Mouse (Mus musculus): ENCODE results near the gene Wasf2.

DNA sequence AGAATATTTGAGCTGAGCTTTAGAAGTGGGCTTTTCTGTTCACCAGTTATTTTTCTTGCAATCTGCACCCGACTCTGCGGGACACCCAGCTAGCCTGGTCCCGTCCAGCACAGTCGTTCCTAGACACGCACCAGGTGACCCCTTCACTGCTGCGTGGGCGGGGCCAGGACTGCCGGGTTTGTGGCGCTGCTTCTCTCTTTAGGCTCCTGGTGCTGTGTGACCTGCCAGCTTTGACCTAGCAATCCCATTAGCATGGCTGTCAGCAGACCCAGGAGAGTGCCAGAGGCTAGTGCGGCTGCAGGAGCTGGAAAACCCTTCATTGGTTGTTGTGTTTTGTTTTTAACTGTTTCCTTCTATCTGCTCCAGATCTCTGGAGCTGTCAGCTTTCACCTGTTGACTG lies 59.1 kb downstream of the Wasf2 start:
- TF ChIP-seq POLR2A (IDR thresholded peaks at IDR 0.05; ENCODE audit: low read depth, low read length), result no peak
- TF ChIP-seq CTCF (IDR thresholded peaks at IDR 0.05; ENCODE audit: extremely low read depth, insufficient read length, insufficient replicate concordance, low read depth, low read length), result no peak

Measured in small intestine, adult 2 months (tissue).